Mouse (Mus musculus) granulocyte monocyte progenitor cell, adult 5-6 weeks (primary cell): Measurements from ENCODE around the gene Ltf. TPM values are rescaled to one million over a fixed set of nuclear protein-coding genes. Genes with fewer than 3 reads are reported as not detected.
A peak's percentile ranks its signal among the peaks of the same experiment; 100 is the strongest.

Experiments
- ATAC-seq: replicated peaks from 2 replicates; pipeline ENCODE4 v1.8.0; 2016; ENCODE audit warnings: mild to moderate bottlenecking, moderate TSS enrichment, inconsistent platforms; ENCODE audit not compliant: poor library complexity, severe bottlenecking
- total RNA-seq, 2 experiments: library from RNA; stranded (forward) in 1 of 2; stranded (reverse) in 1 of 2; fragments of 200-712, 200-1000 nt in 1 of 2; fragments of >200 nt in 1 of 2; fragmentation: Nextera tagmentation in 1 of 2; gene quantifications; 2 replicates each; pipeline ENCODE4 v1.2.3; 2014 to 2017

Ltf gene
- total RNA-seq, 2 experiments from 2014 or later, result 32.3 to 152 TPM

DNA sequence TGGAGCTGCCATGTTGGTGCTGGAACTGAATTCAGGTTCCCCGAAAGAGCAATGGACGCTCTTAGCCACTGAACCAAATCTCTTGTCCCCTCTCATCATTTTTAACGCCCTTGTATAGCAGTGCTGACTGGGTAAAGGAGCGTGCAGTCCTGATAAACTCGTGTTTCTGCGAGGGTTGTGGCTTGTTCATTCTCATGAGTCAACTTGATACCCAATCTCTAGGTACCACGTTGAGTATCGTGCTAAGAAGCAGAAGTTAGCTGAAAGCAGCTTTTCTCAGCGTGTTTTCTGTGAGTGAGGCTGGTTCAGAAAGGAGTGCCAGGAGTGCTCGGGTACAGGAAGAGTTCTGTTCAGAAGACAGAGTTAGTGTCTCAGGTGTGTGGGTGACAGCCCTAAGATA lies 7.7 kb downstream of the Ltf start:
- ATAC-seq, result no peak

DNA sequence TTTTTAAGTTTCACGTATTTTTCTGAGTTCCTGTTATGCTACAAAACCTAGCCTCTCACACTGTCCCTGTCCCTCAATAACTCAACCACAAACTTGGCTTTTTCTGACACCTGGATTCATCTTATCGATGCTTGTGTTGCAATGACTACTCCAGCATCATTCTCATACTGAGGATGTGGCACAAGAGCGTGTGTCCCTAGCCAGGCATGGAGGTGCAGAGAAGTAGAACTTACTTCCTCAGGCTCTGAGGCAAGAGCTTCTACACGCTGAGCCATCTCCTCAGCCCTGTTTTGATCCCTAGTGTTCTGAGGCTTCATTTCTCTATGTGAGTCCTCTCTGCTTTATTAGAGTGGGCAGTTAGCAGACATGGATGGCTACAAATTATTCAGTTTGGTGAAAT lies 14.6 kb downstream of the Ltf start:
- peak; percentile 84 for ATAC-seq

DNA sequence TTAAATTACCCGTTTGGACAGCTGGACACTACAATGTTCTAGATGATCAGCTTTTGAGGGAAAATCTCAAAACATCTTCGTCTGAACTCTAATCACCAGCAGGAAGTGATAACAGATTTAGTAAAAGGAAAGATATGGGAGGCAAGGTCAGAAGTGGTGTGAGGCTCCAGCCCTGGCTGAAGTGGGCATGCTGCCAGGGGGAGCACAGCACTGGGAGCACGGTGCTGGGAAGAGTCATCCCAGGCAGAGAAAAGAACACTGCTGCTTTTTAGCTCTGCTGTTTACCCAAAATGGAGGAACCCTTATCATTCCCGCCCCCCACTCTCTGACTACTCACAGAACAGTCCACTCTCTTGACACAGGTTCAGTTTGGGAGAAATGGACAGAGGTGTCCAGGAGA lies 20.9 kb downstream of the Ltf start:
- no peak for ATAC-seq

GRCm38 (mm10) chr9:111042266-111042665 lies 23.2 kb downstream of the Ltf start:
- ATAC-seq, result no peak

DNA sequence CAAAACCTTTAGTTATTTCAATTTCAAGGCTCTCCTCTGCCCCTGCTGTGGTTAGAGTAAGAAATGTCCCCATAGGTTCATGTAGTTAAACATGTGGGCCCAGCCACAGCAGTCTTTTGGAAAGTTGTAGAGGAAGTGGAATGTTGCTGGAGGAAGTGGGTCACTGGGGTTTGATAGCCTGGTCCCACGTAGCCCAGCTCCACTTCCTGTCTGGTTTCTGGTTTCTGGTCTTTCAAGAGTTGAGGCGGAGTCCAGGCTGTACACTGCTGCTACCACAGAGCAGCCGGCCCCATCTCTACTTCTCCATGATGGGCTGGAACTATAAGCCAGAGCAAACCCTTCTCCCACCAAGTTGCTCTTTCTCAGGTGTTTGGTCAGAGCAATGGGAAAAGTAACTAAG lies 27.2 kb downstream of the Ltf start:
- peak; percentile 97 for ATAC-seq

GRCm38 (mm10) chr9:111047266-111047665 lies 28.2 kb downstream of the Ltf start:
- peak; percentile 55 for ATAC-seq

GRCm38 (mm10) chr9:111048452-111048851 lies 29.4 kb downstream of the Ltf start:
- no peak for ATAC-seq

DNA sequence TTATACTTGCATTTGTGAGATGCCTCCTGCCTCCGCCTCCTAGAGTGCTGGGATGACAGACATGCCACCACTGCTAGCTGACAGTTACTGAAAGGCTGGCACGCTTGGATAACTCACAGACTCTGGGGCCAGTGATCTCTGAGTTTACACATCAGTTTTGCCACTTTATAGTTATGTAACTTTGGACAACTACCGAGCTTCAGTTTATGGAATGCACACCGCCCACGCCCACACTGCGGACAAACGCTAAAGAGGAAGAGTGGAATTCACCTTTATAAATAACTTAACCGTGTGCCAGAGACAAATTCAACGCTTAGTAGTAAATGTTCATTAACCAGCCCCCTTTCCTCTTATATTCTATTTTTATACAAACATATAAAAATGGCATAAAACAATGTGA lies 35.9 kb downstream of the Ltf start:
- ATAC-seq, result no peak

DNA sequence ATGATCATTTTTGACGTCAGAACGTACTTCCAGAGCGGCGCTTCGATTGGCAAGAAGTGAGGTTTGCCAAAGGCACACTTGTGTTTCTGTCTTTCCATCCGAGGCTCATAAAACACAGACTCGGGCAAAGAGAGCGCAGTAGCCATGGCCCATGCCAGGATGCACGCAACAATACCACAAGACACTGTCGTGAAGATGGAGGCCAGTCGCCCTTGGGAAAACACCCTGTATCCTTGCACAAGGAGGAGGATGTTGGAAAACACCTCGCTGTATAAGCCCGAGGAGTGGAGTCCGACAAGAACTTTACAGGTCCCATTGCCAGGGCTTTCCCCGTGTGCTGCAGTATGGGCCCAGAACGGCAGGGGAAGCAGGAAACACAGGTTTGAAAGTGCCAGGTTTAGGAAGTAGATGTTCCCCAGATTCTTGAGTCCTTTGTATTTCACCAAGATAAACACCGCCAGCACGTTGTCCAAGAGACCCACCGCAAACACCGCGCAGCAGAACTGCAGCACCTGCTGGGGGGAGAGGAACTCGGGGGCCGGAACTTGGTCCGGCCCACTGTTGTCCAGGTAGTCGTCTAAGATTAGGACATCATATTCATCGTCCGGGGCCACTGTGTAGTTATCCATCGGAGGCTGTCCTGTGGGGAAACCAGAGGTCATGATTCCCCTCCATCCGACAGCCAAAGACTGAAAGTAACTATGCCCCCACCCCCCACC lies 36.9 kb downstream of the Ltf start:
- ATAC-seq, result peak; percentile 16

- ATAC-seq, result no peak
These were observed 37.4 kb downstream of the Ltf start for GRCm38 (mm10) chr9:111056519-111056797.

DNA sequence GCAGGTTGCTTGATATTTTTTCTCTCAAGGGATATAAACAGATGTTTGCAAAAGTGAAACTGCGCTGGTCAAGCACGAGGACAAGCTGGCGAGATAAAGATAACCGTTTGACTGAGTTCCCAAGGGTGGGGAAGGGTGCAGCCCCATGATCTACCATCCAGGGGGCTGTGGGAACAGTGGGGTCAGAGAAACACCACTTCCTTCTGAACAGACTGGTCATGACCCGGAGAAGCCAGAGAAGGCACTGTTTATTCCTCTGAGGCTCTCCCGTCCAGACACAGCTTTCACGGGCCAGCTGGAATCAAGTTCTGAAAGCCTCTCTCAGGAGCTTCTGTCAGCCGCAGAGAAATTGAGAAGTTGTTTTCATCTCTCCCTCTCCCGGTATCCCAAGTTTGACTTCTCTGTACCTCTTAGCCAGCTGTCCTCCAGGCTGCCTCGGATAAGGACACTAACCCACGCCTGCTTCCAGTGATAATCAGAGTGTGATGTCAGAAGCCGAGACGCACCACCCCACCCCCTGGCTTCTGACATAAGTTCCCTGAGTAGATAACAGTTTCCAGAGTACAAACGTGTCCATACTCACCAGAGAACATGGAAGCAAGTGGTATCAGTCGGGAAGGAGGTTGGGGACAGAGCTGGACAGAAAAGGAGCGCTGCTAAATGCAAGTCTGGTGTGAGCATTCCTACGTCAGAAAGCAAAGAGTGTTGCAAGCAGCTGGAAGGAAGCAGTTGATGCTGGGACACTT lies 37.9 kb downstream of the Ltf start, which contains the start of gene Ccrl2:
Ccrl2 (minus strand) TSS at position 722 of the 746 bp plus-strand sequence.
- peak; percentile 57 for ATAC-seq

- 0 out of 2 replicates have a peak, but pooled peaks have one; percentile 8 for ATAC-seq
These were observed 38.7 kb downstream of the Ltf start for GRCm38 (mm10) chr9:111057544-111058370.

- ATAC-seq, result peak; percentile 24
These were observed 40.0 kb downstream of the Ltf start for GRCm38 (mm10) chr9:111058943-111059556.

GRCm38 (mm10) chr9:111062840-111063239 lies 43.8 kb downstream of the Ltf start:
- ATAC-seq, result peak; percentile 56

- peak; percentile 69 for ATAC-seq
These were observed 48.0 kb downstream of the Ltf start for GRCm38 (mm10) chr9:111067052-111067451.

DNA sequence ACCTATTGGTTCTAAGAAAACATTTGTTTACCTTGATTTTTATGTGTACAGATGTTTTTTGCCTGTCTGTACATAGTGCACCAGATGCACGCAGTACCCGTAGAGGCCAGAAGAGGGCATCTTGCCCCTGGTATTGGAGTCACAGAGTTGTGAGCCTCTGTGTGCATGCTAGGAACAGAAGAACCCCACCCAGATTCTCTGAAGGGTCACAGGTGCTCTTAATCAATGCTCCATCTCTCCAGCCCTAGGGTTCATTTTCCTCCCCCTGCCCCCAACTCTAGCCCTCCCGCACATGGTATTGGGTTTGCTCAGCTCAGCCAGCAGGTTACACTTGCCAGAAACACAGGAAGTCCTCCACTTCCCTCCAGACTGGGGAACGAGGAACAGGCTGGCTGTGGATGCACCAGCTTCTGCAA lies 51.5 kb downstream of the Ltf start:
- ATAC-seq, result peak; percentile 74

DNA sequence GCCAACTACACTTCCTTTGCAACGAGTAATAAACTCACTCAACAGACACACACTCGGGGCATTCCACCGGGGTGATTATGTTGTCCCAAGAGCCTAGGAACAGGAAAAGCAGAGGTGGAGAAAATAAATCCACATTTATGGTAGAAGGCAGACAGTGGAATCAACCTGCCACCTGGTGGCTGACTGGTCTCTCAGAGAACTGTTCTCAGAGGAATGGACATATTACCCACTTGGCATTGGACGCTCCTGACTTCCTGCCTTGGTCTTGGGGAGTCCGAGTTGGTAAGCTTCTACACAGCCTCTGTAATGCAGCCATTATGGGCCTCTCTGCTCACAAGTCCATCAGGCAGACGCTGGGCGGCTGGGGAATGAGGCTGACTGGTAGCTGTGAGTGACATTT lies 53.1 kb downstream of the Ltf start:
- ATAC-seq, result 0 out of 2 replicates have a peak, but pooled peaks have one; percentile 31

- no peak for ATAC-seq
These were observed 53.9 kb downstream of the Ltf start for GRCm38 (mm10) chr9:111072971-111073370.

DNA sequence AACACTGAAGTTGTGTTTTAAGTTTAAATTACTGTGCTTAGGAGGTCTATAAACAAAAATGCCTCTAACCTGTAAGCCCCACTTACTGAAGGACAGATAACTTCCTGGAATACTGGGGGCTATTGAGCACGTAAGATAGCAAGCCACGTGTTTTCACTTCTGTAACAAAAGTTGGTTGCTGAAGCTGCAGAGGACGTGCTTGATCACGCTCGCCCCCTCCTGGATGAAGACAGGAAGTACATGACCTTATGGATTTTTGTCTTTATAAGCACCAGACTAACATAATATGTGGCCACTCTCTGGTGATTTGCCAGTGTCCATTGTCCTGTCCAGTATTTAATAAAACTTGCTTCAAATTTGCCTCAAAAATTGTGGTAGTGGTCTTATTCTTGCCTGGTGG lies 58.7 kb downstream of the Ltf start:
- no peak for ATAC-seq

- peak; percentile 89 for ATAC-seq
These were observed 61.7 kb downstream of the Ltf start for GRCm38 (mm10) chr9:111080801-111081200.

DNA sequence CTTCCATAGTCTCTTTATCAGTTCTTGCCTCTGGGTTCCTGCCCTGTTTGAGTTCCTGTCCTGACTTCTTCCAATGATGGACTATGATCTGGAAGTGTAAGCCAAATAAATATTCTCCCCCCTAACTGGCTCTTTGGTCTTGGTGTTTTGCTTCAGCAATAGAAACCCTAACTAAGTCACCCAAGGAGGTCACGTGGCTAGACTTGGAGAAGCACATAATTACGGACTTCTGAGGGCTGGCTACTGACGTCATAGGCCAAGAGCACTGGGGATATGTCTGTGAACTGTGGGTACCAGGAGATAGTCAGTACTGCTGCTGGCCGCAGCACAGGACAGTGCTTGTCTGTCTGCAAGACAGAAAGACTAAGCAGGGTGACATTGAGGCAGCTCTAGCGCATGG lies 62.7 kb downstream of the Ltf start:
- ATAC-seq, result no peak
